Mouse (Mus musculus): ENCODE measurements at regions not wholly inside any gene's neighbourhood (a gene's known extent, or its start where the extent isn't known, plus 50 kb on each side); places are given as distances from the start of the nearest gene placed in this dataset.

DNA sequence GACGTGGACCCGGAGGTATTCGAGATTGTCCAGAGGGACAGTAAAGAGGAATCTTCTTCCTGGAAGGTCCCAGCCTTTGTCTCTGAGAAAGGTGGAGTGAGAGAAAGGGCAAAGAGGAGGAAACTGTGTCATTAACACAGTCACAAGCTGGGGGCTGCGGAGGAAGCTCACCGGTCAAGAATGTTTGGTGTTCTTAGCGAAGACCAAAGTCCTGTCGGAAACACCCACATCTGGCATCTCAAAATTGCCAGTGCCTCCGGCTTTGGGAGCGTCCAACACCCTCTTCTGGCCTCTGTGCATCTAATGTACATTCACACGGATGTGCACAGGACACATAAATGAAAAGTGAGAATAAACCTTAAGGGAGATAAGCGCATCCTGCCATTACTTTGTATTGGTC, 1134.1 kb upstream of the A1bg start:
- TF ChIP-seq CTCF (IDR thresholded peaks at IDR 0.05; ENCODE audit: low read depth, low read length) (no peak), POLR2A (IDR thresholded peaks at IDR 0.05; ENCODE audit: extremely low read depth, insufficient read depth, low read length) (no peak)
